Mouse (Mus musculus): ENCODE measurements around the gene St5.

DNA sequence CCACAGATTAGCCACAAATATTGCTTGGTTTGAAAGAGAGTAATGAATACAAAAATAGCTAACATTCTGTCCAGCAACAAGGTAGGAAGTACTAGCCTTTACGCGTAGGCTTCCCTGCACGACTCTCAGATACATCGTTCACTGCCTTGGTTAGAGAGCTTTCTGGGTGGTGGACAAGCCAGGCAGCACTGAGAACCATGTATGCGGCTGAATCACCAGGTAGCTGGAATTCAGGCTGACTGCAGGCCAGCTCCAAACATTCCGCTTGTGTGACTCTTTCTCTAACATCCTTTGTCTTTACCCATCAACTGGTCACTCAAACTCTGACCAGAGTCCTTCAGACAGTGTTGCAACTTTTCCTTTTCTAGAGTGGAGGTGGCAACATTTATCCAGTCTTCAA lies 94.6 kb downstream of the St5 start:
- TF ChIP-seq POLR2A (IDR thresholded peaks at IDR 0.05; ENCODE audit: control insufficient read depth in 1 of 2, insufficient read depth in 1 of 2, low read depth in 1 of 2, low read length in 2 of 2, poor library complexity in 1 of 2) (no peak), TBP (IDR thresholded peaks at IDR 0.05; ENCODE audit: low read depth, low read length) (no peak), MAX (IDR thresholded peaks at IDR 0.05; ENCODE audit: low read length) (no peak), CTCF (IDR thresholded peaks at IDR 0.05 in 2 of 3, conservative IDR thresholded peaks at IDR 0.05 in 1 of 3; ENCODE audit: control insufficient read depth in 1 of 3, insufficient read depth in 1 of 3, low read depth in 2 of 3, low read length in 3 of 3, poor library complexity in 1 of 3, severe bottlenecking in 1 of 3) (no peak), TCF12 (IDR thresholded peaks at IDR 0.05; ENCODE audit: low read depth, low read length) (no peak), ZC3H11A (IDR thresholded peaks at IDR 0.05; ENCODE audit: low read depth, low read length) (no peak), SMC3 (IDR thresholded peaks at IDR 0.05; ENCODE audit: low read depth, low read length) (no peak), TAL1 (IDR thresholded peaks at IDR 0.05; ENCODE audit: low read length) (no peak), NRF1 (IDR thresholded peaks at IDR 0.05; ENCODE audit: insufficient read depth, low read depth, low read length, poor library complexity, severe bottlenecking) (no peak), JUND (IDR thresholded peaks at IDR 0.05; ENCODE audit: low read depth, low read length) (no peak), ETS1 (IDR thresholded peaks at IDR 0.05; ENCODE audit: low read depth, low read length) (no peak), MAZ (IDR thresholded peaks at IDR 0.05; ENCODE audit: low read depth, low read length) (no peak)
